Mouse (Mus musculus): Measurements from ENCODE around the gene Ptprn2. TPM values are rescaled to one million over a fixed set of nuclear protein-coding genes. Genes with fewer than 3 reads are reported as not detected.

The Ptprn2 gene
- polyA plus RNA-seq, 1 experiment: 0.40 TPM

DNA sequence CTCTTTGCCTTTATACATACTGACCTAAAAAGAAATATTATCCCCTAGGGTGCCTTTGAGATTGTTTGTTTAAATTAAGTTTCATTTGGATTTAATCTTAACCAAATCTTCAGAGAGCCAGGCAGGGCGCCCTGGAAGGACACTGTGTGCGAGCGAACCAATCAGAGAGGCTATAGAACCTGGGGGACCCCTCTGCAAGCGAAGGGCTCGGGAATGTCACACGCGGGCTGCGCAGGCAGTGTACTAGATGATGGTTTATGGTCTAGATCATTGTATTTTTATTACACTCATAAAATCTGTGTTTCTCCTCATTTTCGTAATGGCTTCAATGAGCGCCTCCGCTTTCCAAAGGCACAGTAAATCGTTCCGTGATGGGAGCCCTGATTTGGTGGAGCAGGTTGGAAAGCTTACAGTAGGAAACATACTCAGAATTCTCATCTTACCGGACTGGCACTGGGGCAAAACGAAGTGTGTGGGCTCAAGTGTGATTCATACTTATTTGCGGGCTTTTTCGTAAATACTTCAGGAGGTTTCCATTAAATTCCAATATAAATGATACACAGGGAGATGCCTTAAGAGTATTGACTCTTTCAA is 760.5 kb downstream of the Ptprn2 start:
- no peak overlapping the region for H3K27ac ChIP-seq (ENCODE audit: control insufficient read depth, insufficient read depth, low read depth, low read length)
- no peaks in the 10 kb centered on the region for H3K4me1 ChIP-seq (ENCODE audit: control insufficient read depth, insufficient read depth, low read length)
- H3K27me3 ChIP-seq (ENCODE audit: control insufficient read depth, insufficient read depth, low read length): no peaks in the 10 kb centered on the region
- no peak for TF ChIP-seq POLR2A (IDR thresholded peaks at IDR 0.05; ENCODE audit: control insufficient read depth, low read depth, low read length)
- TF ChIP-seq CTCF (IDR thresholded peaks at IDR 0.05; ENCODE audit: control insufficient read depth, insufficient read depth, insufficient replicate concordance, low read depth, low read length): no peak
- no peaks in the 10 kb centered on the region for H3K36me3 ChIP-seq (ENCODE audit: control insufficient read depth, insufficient read depth, low read length)
- H3K4me3 ChIP-seq (ENCODE audit: control insufficient read depth, low read depth, low read length): no peak overlapping the region

DNA sequence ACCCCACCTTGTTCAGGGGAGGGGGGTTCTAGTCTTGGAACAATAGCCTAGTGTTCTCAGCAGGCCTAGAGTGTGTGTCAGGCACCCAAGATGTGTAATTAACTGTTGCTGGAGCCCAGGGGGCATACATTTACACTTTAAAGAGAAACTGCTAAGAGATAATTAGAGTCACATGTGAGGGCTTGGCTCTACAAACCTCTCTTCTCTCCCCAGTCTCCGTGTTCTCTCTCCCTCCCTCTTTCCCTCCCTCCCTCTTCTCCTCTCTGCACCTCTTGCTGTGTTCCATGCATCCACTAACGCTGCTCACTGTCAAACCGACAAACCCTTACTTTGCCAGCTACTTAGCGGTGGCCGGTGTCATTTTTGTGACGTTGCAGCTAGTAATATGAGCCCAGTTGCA is 764.9 kb downstream of the Ptprn2 start:
- Histone ChIP-seq H3K4me1 (ENCODE audit: control insufficient read depth, insufficient read depth, low read length) (no peaks in the 10 kb centered on the region), H3K27me3 (ENCODE audit: control insufficient read depth, insufficient read depth, low read length) (no peaks in the 10 kb centered on the region), H3K36me3 (ENCODE audit: control insufficient read depth, insufficient read depth, low read length) (no peaks in the 10 kb centered on the region), H3K4me3 (ENCODE audit: control insufficient read depth, low read depth, low read length) (no peak overlapping the region), H3K27ac (ENCODE audit: control insufficient read depth, insufficient read depth, low read depth, low read length) (no peak overlapping the region)
- TF ChIP-seq CTCF (IDR thresholded peaks at IDR 0.05; ENCODE audit: control insufficient read depth, insufficient read depth, insufficient replicate concordance, low read depth, low read length): no peak
- no peak for TF ChIP-seq POLR2A (IDR thresholded peaks at IDR 0.05; ENCODE audit: control insufficient read depth, low read depth, low read length)

DNA sequence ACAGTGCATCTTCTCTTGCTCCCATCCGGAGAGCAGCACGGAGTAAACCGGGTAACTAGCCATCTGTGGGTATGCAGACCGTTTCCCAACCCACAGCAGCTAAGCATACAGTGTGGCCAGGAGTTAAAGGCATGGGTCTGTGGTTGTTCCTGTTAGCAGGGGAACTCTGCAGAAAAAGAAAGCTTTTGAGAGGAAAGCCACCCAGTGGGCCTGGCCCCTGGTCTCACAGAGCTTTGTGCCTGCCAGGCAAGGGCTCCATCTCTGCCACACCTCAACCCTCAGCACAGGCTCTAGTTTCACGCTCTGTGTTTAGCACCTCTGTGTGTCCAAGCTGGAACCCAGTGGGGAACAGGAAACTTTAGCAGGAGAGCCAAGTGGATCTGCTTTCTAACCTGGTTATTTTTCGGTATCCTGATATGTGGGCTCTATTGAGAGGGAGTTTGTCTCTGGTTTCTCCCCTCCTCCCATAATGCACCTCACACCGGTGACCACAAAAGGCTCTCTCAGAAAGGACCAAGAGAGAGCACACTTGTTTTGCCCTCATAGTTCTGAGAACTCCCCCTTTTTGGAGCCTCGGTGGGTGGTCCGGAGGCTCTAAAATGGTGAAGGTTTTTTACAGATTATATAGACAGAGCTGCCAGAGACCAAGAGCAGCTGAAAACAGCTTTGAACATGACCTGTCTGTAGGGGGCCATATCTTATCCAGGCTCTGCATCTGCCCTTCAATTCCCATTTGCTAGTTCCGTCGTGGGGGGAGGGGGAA is 766.3 kb downstream of the Ptprn2 start:
- Histone ChIP-seq H3K4me1 (ENCODE audit: control insufficient read depth, insufficient read depth, low read length) (no peaks in the 10 kb centered on the region), H3K27ac (ENCODE audit: control insufficient read depth, insufficient read depth, low read depth, low read length) (no peak overlapping the region), H3K27me3 (ENCODE audit: control insufficient read depth, insufficient read depth, low read length) (no peaks in the 10 kb centered on the region), H3K36me3 (ENCODE audit: control insufficient read depth, insufficient read depth, low read length) (no peaks in the 10 kb centered on the region), H3K4me3 (ENCODE audit: control insufficient read depth, low read depth, low read length) (no peak overlapping the region)
- no peak for TF ChIP-seq POLR2A (IDR thresholded peaks at IDR 0.05; ENCODE audit: control insufficient read depth, low read depth, low read length)
- TF ChIP-seq CTCF (IDR thresholded peaks at IDR 0.05; ENCODE audit: control insufficient read depth, insufficient read depth, insufficient replicate concordance, low read depth, low read length): no peak

DNA sequence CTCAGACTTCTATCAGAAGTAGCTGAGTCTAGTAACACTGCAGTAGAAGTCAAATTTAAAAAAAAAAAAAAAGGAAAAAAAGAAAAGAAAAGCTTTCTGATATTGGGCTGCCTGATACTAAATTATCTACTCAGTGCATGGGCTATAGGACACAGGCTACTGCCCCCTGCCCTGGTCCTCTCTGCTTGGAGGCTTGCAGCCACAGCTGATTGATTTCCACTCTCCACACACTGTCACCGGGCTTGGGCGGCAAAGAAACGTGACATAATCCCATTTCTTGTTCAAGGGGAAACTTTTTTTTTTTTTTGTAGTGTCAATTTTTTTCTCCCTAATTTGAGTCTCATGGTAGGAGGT is 766.9 kb downstream of the Ptprn2 start:
- H3K4me3 ChIP-seq (ENCODE audit: control insufficient read depth, low read depth, low read length): no peak overlapping the region
- H3K27ac ChIP-seq (ENCODE audit: control insufficient read depth, insufficient read depth, low read depth, low read length): no peak overlapping the region
- no peak for TF ChIP-seq POLR2A (IDR thresholded peaks at IDR 0.05; ENCODE audit: control insufficient read depth, low read depth, low read length)
- TF ChIP-seq CTCF (IDR thresholded peaks at IDR 0.05; ENCODE audit: control insufficient read depth, insufficient read depth, insufficient replicate concordance, low read depth, low read length): no peak
- H3K36me3 ChIP-seq (ENCODE audit: control insufficient read depth, insufficient read depth, low read length): no peaks in the 10 kb centered on the region
- peaks cover 5% of the 10 kb centered on the region; the same call in 1 of the 2 replicates for H3K4me1 ChIP-seq (ENCODE audit: control insufficient read depth, insufficient read depth, low read length)
- H3K27me3 ChIP-seq (ENCODE audit: control insufficient read depth, insufficient read depth, low read length): no peaks in the 10 kb centered on the region

DNA sequence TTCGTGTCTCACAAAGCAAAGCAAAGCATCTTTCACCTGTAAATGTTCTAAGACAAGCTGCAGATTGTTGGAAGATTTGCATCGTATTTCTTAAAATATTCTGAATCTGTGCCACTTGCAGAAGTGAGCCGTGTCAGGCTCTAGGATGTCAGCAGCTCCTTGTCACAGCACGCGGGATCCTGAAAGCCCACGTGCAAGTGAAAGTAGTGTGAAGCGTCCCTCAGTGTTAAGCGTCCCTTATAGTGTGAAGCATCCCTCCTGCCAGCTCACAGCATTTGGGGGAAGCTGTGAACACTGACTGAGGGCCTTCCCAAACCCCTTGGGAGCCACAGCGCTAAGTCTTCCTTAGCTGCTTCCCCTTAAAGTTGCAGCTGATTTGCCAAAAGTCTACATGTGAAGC is 768.8 kb downstream of the Ptprn2 start:
- Histone ChIP-seq H3K27ac (ENCODE audit: control insufficient read depth, insufficient read depth, low read depth, low read length) (no peak overlapping the region), H3K4me3 (ENCODE audit: control insufficient read depth, low read depth, low read length) (no peak overlapping the region), H3K27me3 (ENCODE audit: control insufficient read depth, insufficient read depth, low read length) (no peaks in the 10 kb centered on the region), H3K36me3 (ENCODE audit: control insufficient read depth, insufficient read depth, low read length) (no peaks in the 10 kb centered on the region), H3K4me1 (ENCODE audit: control insufficient read depth, insufficient read depth, low read length) (peaks cover 5% of the 10 kb centered on the region; the same call in 1 of the 2 replicates)
- no peak for TF ChIP-seq CTCF (IDR thresholded peaks at IDR 0.05; ENCODE audit: control insufficient read depth, insufficient read depth, insufficient replicate concordance, low read depth, low read length)
- TF ChIP-seq POLR2A (IDR thresholded peaks at IDR 0.05; ENCODE audit: control insufficient read depth, low read depth, low read length): no peak

DNA sequence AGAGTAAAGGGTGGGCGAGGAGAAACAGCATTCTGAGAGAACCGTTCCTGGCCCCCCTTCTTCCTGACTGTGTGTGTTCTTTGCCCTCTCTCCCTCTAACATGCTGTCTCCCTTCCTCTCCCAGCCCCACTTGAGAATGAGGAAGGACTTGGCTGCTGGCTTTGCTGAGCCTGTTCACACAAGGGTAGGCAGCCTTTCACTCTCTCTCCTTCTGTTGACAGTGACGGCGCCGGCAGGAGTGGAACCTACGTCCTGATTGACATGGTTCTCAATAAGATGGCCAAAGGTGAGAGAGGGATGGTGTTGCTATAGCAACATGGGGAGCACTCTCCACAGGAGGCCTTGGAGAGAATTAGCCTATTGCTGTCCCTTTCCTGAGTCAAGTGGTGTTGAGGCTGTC is 769.8 kb downstream of the Ptprn2 start:
- Histone ChIP-seq H3K4me3 (ENCODE audit: control insufficient read depth, low read depth, low read length) (no peak overlapping the region), H3K27me3 (ENCODE audit: control insufficient read depth, insufficient read depth, low read length) (no peaks in the 10 kb centered on the region), H3K36me3 (ENCODE audit: control insufficient read depth, insufficient read depth, low read length) (no peaks in the 10 kb centered on the region), H3K4me1 (ENCODE audit: control insufficient read depth, insufficient read depth, low read length) (peaks cover 5% of the 10 kb centered on the region; the same call in 1 of the 2 replicates), H3K27ac (ENCODE audit: control insufficient read depth, insufficient read depth, low read depth, low read length) (no peak overlapping the region)
- no peak for TF ChIP-seq POLR2A (IDR thresholded peaks at IDR 0.05; ENCODE audit: control insufficient read depth, low read depth, low read length)
- TF ChIP-seq CTCF (IDR thresholded peaks at IDR 0.05; ENCODE audit: control insufficient read depth, insufficient read depth, insufficient replicate concordance, low read depth, low read length): no peak

DNA sequence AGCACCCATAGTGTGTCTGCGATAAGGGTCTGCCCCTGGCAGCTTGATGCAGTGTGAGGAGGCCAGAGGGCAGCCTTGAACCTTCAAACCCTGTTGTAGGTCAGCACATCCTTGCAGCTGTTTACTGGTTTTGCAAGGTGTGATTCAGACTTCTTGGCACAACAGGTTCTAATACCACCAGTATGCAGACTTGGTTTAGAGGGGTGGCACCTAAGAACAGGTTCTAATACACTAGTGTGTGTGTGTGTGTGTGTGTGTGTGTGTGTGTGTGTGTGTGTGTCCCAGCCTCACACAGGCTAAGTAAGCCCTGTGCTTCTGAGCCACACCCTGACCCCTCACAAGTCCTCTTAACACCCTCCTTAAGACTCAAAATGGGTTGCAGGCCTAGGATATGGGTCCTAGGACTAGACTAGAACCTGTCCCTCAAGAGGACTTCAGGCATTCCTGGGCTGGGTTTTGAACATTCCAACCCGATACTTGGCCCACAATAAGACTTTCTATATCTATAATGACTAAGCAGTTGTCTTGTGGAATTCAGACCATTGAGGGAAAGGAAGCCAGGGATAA is 770.3 kb downstream of the Ptprn2 start:
- peaks cover 5% of the 10 kb centered on the region; the same call in 1 of the 2 replicates for H3K4me1 ChIP-seq (ENCODE audit: control insufficient read depth, insufficient read depth, low read length)

More for the DNA sequence above, 770.3 kb downstream of the Ptprn2 start:
- H3K27ac ChIP-seq (ENCODE audit: control insufficient read depth, insufficient read depth, low read depth, low read length): no peak overlapping the region
- no peak for TF ChIP-seq CTCF (IDR thresholded peaks at IDR 0.05; ENCODE audit: control insufficient read depth, insufficient read depth, insufficient replicate concordance, low read depth, low read length)
- TF ChIP-seq POLR2A (IDR thresholded peaks at IDR 0.05; ENCODE audit: control insufficient read depth, low read depth, low read length): no peak
- H3K4me3 ChIP-seq (ENCODE audit: control insufficient read depth, low read depth, low read length): no peak overlapping the region
- no peaks in the 10 kb centered on the region for H3K27me3 ChIP-seq (ENCODE audit: control insufficient read depth, insufficient read depth, low read length)
- no peaks in the 10 kb centered on the region for H3K36me3 ChIP-seq (ENCODE audit: control insufficient read depth, insufficient read depth, low read length)
